Mouse (Mus musculus): ENCODE data around the gene Vegfa.
A peak's percentile ranks its signal among the peaks of the same experiment; 100 is the strongest.

The Vegfa gene

GRCm38 (mm10) chr17:46052146-46052545 is 20.0 kb upstream of the Vegfa start:
- no peak for ATAC-seq (ENCODE audit: insufficient number of reproducible peaks, low FRiP score, low TSS enrichment)

DNA sequence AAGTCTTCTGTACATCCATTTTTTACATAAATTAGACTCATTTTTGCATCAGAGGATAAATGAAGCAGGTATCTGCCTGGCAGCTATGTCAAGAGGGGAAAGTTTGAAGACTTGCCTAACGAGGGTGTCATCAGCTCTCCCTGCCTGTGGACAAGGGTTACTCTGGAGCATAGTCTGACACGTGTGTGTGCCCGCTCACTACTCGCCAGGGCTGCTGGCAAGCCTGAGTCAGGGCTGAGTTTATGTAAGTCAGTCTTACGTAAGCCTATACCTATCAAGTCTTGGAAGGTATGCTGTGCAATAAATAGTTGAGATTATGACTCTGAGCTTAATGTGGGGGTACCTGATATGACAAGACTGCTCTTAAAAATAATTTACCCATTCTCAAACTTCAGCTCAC is 19.2 kb upstream of the Vegfa start:
- 0 out of 2 replicates have a peak, but pooled peaks have one; percentile 40 for ATAC-seq (ENCODE audit: insufficient number of reproducible peaks, low FRiP score, low TSS enrichment)

DNA sequence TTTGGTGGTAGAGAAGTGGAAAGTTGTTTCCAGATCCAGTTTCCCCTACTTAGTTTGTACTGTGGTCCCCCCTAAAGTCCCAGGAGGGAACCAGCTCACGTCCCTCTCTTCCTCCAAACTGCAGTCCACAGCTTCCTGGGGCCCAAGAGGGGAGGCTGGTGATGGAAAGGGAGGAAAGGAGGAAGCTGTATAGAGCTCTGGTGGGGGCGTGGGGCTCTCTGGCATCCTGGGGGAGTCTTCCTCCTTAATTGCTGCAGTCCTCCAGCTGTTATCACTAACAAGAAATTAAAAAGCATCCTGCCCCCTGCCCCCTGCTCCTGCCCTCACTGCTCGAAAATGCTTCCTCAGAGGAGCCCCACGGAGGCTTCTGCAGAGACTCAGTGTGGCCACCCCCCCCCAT is 17.4 kb upstream of the Vegfa start:
- no peak for ATAC-seq (ENCODE audit: insufficient number of reproducible peaks, low FRiP score, low TSS enrichment)

DNA sequence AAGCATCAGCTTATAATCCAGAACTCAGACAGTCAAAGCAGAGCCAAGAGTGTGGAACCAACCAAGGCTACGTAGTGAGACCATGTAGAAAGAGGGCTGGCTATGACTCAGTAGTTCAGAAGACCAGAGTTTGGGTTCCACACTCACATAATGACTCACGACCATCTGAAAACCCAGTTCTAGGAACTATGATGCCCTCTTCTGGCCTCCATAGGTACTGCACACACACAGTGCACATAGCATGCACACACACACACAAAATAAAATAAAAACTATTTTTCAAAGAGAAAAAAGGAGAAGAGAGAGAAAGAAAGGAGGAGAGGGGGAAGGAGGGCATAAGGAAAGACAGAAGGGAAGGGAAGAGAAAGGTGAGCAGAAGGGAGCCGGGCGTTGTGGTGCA is 16.0 kb upstream of the Vegfa start:
- no peak for ATAC-seq (ENCODE audit: insufficient number of reproducible peaks, low FRiP score, low TSS enrichment)

DNA sequence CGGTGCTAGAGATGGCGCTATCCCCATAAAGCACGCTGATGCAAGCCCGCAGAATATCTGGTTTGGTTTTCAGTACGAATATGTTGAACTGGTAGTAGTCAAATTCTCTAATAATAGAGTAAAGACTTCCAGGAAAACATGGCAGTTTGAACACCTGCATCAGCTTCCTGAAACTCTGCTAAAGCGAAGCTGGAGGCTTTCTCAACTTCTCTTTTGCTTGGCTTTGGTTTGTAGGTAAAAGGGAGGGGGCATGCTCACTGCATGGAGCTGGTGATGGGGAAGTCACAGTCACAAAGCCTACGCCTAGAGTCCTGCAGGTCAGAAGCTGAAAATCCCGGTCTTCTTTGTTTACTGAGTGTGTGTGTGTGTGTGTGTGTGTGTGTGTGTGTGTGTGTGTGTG is 13.6 kb upstream of the Vegfa start:
- ATAC-seq (ENCODE audit: insufficient number of reproducible peaks, low FRiP score, low TSS enrichment): no peak

DNA sequence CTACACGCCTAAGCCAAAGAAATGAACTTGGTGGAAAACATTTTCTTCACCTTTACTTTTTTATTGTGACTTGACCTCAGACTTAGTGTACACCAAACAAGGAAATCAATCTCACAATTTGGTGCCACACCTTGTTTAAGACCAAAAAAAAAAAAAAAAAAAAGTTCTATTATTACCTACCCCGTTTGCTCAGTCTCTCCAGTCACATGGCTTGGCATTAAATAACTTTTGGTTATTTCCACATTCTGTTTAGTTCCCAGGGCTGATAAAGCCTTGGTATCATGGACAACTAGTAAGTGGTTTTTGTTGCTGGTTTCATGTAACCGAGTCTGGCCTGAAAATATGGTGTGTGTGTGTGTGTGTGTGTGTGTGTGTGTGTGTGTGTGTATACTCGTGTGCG is 12.8 kb upstream of the Vegfa start:
- no peak for ATAC-seq (ENCODE audit: insufficient number of reproducible peaks, low FRiP score, low TSS enrichment)

DNA sequence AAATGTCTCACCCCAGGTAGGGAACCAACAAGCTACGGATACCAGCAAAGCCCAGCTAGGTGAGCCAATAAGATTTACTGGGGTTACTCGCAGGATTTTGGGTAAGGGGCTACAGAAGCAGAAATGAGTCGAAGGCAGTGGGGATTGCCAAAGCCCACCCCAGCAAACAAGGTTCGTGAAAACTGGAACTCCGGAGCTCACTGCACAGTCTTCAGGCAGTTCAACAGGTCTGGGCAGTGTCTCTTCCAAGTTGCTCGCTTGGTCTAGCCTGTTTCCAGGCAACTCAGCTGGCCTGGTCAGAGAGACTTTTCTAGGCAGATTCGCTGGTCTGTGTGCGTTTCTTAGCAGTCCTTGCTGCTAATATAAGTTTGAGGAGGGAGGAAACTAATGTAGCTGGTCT is 10.0 kb upstream of the Vegfa start:
- no peak for ATAC-seq (ENCODE audit: insufficient number of reproducible peaks, low FRiP score, low TSS enrichment)

GRCm38 (mm10) chr17:46041679-46042078 is 9.5 kb upstream of the Vegfa start:
- ATAC-seq (ENCODE audit: insufficient number of reproducible peaks, low FRiP score, low TSS enrichment): no peak

GRCm38 (mm10) chr17:46041223-46041622 is 9.1 kb upstream of the Vegfa start:
- no peak for ATAC-seq (ENCODE audit: insufficient number of reproducible peaks, low FRiP score, low TSS enrichment)

DNA sequence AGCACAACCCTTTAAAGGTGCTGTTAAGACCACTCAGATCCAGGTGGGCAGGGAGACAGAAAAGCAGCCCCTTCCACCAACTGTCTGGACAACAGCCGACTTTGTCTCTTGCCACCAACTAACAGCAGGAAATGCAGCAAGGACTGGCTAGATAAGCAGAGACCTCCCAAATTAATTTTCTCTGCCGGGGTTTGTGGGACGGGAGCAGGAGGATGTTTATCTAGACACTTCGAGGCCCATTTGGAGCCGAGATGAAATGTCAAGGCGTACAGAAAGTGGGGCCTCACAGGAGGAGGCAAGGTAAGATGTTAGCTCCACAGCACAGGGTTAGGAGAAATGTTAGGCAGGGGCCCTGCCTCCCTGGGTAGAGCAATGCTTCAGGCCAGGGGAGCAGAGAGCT is 8.4 kb upstream of the Vegfa start:
- no peak for ATAC-seq (ENCODE audit: insufficient number of reproducible peaks, low FRiP score, low TSS enrichment)

- ATAC-seq (ENCODE audit: insufficient number of reproducible peaks, low FRiP score, low TSS enrichment): no peak
These were observed 6.7 kb upstream of the Vegfa start for GRCm38 (mm10) chr17:46038906-46039305.

GRCm38 (mm10) chr17:46036400-46036799 is 4.2 kb upstream of the Vegfa start:
- no peak for ATAC-seq (ENCODE audit: insufficient number of reproducible peaks, low FRiP score, low TSS enrichment)

- ATAC-seq (ENCODE audit: insufficient number of reproducible peaks, low FRiP score, low TSS enrichment): no peak
These were observed 1.9 kb upstream of the Vegfa start for GRCm38 (mm10) chr17:46034110-46034509.

DNA sequence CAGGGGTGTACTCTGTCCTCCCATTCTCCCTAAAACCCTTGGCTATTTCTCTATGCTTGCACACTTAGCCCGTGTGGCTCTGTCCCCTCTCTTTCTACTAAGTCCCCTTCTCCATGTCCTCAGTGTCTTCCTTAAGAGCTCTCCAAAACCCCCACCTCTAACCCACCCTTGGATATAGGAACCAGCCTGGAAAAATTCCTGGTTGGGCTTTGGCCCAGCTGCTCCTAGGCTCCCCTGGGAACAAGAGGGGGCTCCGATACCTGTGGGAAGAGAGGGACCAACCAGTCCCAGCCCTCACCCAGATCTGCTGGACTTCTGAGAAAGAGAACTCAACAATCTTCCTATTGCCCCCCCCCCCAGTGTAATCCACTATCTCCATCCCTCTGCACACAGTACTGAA is 1.4 kb upstream of the Vegfa start:
- ATAC-seq (ENCODE audit: insufficient number of reproducible peaks, low FRiP score, low TSS enrichment): no peak

- no peak for ATAC-seq (ENCODE audit: insufficient number of reproducible peaks, low FRiP score, low TSS enrichment)
These were observed 953 bp upstream of the Vegfa start for GRCm38 (mm10) chr17:46033122-46033521.

- ATAC-seq (ENCODE audit: insufficient number of reproducible peaks, low FRiP score, low TSS enrichment): no peak
These were observed 453 bp downstream of the Vegfa start for GRCm38 (mm10) chr17:46031621-46032211.

- peak; percentile 10; the same call in 1 of the 2 replicates for ATAC-seq (ENCODE audit: insufficient number of reproducible peaks, low FRiP score, low TSS enrichment)
These were observed 1.2 kb downstream of the Vegfa start for GRCm38 (mm10) chr17:46030731-46031620.

GRCm38 (mm10) chr17:46030323-46030730 is 1.8 kb downstream of the Vegfa start:
- ATAC-seq (ENCODE audit: insufficient number of reproducible peaks, low FRiP score, low TSS enrichment): no peak

DNA sequence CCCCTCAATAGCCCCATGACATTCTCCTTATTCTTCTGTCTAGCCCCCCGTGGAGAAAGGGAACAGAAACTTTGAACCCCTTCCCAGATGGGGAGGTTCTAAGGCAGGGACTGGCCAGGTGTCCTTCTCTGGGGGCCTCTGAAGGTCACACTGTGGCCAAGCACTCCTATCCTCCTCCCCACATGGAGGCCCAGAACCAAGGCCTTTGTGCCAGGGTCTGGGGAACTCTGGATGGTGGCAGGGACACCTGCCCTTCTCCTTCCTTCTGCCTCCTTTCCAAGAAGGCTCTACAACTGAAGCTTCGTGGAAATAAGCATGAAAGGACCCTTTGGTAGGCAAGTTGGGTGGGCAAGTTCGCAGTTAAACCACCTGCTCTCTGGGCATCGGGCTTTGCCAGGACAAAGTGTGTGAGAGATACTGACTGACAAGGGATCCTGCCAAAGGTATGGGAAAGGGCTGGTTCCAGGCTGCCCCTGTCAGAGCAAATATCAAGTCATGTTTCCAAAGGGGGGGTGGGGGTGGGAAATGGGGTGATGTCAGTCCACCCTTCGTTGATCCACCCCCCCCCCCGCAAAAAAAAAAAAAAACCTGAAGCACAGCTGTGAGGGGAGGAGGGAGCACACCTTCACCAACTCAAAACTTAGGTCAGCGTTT is 2.5 kb downstream of the Vegfa start:
- ATAC-seq (ENCODE audit: insufficient number of reproducible peaks, low FRiP score, low TSS enrichment): no peak

DNA sequence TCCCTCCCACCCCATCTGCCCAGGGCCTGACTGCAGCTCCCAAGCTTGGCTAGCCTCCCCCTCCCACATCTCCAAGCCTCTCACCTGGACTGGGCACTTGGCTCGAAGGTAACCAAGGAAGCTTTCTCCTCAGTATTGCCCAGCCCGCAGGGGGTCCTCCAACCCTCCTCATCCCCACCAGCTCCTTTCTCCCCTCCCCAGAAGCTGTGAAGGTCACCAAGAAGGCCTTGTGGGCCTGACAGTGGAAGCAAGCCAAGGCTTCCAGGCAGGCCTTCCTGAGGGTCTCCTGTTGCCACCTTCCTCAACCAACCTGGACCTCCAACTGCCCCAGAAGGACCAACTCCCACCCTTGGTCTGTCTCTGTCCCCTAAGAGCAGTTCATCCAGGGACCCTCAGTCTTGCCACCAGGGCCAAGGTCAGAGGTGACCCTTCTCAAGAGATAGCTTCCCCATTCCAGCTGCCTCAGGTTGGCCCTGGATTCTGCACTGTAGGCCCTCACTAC is 3.1 kb downstream of the Vegfa start:
- ATAC-seq (ENCODE audit: insufficient number of reproducible peaks, low FRiP score, low TSS enrichment): no peak

Data from cerebellum, adult (tissue).